Mouse (Mus musculus): Measurements from ENCODE around the gene Mpped1. TPM values are rescaled to one million over a fixed set of nuclear protein-coding genes. Genes with fewer than 3 reads are reported as not detected.

The Mpped1 gene
- total RNA-seq, 2 experiments from 2014 or later, result 0.27 TPM; not detected in 1

GRCm38 (mm10) chr15:83884291-83884690 lies 105.0 kb downstream of the Mpped1 start:
- no peak for DNase-seq

- no peak for DNase-seq
Observed at GRCm38 (mm10) chr15:83892871-83893270, 113.6 kb downstream of the Mpped1 start.

GRCm38 (mm10) chr15:83894261-83894660 lies 115.0 kb downstream of the Mpped1 start:
- peak; percentile 13 for DNase-seq

GRCm38 (mm10) chr15:83896011-83896410 lies 116.7 kb downstream of the Mpped1 start:
- DNase-seq, result no peak

GRCm38 (mm10) chr15:83897286-83897685 lies 118.0 kb downstream of the Mpped1 start:
- peak; percentile 38 for DNase-seq

- DNase-seq, result no peak
Observed at GRCm38 (mm10) chr15:83906472-83906871, 127.2 kb downstream of the Mpped1 start.

Other genes with a start within 250 kb of the Mpped1 start
- gene Tspo, start 215.9 kb upstream of the Mpped1 start, total RNA-seq (2021), result 100 to 1,000 TPM; 298 to 316 TPM
- 10 to 100 TPM; 43.1 to 49.3 TPM for gene Mcat, start 215.7 kb upstream of the Mpped1 start, total RNA-seq (2021)
- 10 to 100 TPM; 19.0 to 21.1 TPM for gene Ttll12, start 184.3 kb upstream of the Mpped1 start, total RNA-seq (2021)
- gene Scube1, start 54.4 kb upstream of the Mpped1 start, total RNA-seq (2021), result 1 to 10 TPM; 5.5 to 9.4 TPM